Mouse (Mus musculus): ENCODE data around the gene Zswim7. TPM values are rescaled to one million over a fixed set of nuclear protein-coding genes. Genes with fewer than 3 reads are reported as not detected.

Gene Zswim7
- polyA plus RNA-seq, 1 experiment from 2014 or later = 29.4 TPM

GRCm38 (mm10) chr11:62220756-62221510, 60.2 kb downstream of the Zswim7 start:
- H3K36me3 ChIP-seq = no peaks in the 10 kb centered on the region
- no peaks in the 10 kb centered on the region for H3K27me3 ChIP-seq
- H3K27ac ChIP-seq = no peak overlapping the region
- H3K9me3 ChIP-seq = no peaks in the 10 kb centered on the region
- H3K9ac ChIP-seq = no peak overlapping the region
- ATAC-seq (ENCODE audit: insufficient number of reproducible peaks, insufficient read depth, low FRiP score, low TSS enrichment) = no peak
- no peak overlapping the region for H3K4me3 ChIP-seq
- WGBS = 76% methylated on average over 7 of the region's 7 CpGs
- no peak overlapping the region for H3K4me2 ChIP-seq (replicated peaks)
- H3K4me1 ChIP-seq = no peaks in the 10 kb centered on the region

GRCm38 (mm10) chr11:62217751-62218150, 63.4 kb downstream of the Zswim7 start:
- no peaks in the 10 kb centered on the region for H3K4me1 ChIP-seq
- H3K4me3 ChIP-seq = no peak overlapping the region
- no peak overlapping the region for H3K9ac ChIP-seq
- WGBS = 74% methylated on average over 6 of the region's 6 CpGs
- ATAC-seq (ENCODE audit: insufficient number of reproducible peaks, insufficient read depth, low FRiP score, low TSS enrichment) = no peak
- no peaks in the 10 kb centered on the region for H3K27me3 ChIP-seq
- no peaks in the 10 kb centered on the region for H3K9me3 ChIP-seq
- no peak overlapping the region for H3K27ac ChIP-seq
- H3K36me3 ChIP-seq = no peaks in the 10 kb centered on the region
- no peak overlapping the region for H3K4me2 ChIP-seq (replicated peaks)

Other genes starting within 250 kb of the Zswim7 start
- 12.0 and 12.5 TPM in 2 replicates for gene Adora2b, start 32.4 kb downstream of the Zswim7 start, polyA plus RNA-seq (2016; fragmentation: Nextera tagmentation; extraction: Ambion mirVana)
- 35.0 and 35.6 TPM in 2 replicates for gene Ttc19, start 98 bp upstream of the Zswim7 start, polyA plus RNA-seq (2016; fragmentation: Nextera tagmentation; extraction: Ambion mirVana)
- 10.5 and 11.0 TPM in 2 replicates for gene Pigl, start 177.1 kb upstream of the Zswim7 start, polyA plus RNA-seq (2016; fragmentation: Nextera tagmentation; extraction: Ambion mirVana)
- gene Ncor1, start 177.2 kb upstream of the Zswim7 start, polyA plus RNA-seq (2016; fragmentation: Nextera tagmentation; extraction: Ambion mirVana) = 187 and 199 TPM in 2 replicates

Data from embryonic facial prominence, embryonic 12.5 days (tissue).